Mouse (Mus musculus): ENCODE results near the gene Vtn. TPM values are rescaled to one million over a fixed set of nuclear protein-coding genes. Genes with fewer than 3 reads are reported as not detected.
A peak's percentile ranks its signal among the peaks of the same experiment; 100 is the strongest.

Gene Vtn
- 142 and 143 TPM in 2 replicates for polyA plus RNA-seq (2012; rRNA removed)

DNA sequence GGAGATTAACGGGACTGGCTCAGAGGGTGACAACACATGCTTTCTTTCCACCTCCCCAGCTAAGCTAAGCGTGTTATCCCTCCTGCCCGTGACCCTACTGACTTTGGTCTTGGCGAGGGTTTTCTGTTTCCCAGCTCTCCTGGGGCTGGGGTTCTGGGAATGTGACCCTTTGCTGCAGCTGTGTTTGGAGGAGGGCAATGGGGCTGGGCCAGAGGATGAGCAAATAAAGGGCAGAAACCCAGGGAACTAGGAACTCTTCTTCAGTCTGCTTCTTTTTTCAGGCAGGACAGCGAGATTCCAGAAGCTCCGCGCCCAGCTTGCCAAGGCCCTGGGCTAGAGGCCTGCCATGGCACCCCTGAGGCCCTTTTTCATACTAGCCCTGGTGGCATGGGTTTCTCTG lies at the start of gene Vtn:
Vtn (plus strand) TSS at position 88 of the 400 bp plus-strand sequence.
- peaks cover 17% of the 10 kb centered on the region for H3K4me1 ChIP-seq (ENCODE audit: control insufficient read depth, insufficient read depth, low read length)
- peak within 1 kb of the TSS; percentile 77 for H3K4me3 ChIP-seq (replicated peaks; ENCODE audit: insufficient read depth, low read depth, low read length)
- H3K27ac ChIP-seq (ENCODE audit: insufficient read depth, low read length) = peak within 1 kb of the TSS; percentile 66
- TF ChIP-seq POLR2A (IDR thresholded peaks at IDR 0.05; ENCODE audit: borderline replicate concordance, insufficient read depth, low read length) (no peak), CTCF (IDR thresholded peaks at IDR 0.05; ENCODE audit: borderline replicate concordance, insufficient read depth, low read depth, low read length) (no peak)
- no peaks in the 10 kb centered on the region for H3K27me3 ChIP-seq (ENCODE audit: control insufficient read depth, insufficient read depth, low read length)
- 72% methylated on average over 7 of the region's 7 CpGs for WGBS
- DNase-seq = no peak

DNA sequence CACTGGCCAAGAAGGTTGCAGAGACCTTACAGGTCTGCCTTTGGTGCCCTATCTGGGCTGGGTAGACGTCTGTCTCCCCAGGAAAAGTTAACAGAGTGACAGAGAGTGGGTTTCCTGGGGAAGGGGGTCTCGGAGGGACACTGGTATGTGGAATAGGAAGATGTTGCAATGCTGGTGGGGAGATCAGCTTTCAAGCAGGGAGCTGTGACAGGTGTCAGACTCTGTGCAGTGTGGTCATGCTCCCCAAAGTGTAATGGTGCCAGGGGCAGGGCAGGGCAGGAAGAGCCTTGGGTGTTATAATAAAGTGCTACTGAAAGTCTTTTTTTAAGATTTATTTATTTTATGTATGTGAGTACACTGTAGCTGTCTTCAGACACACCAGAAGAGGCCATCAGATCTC lies 48.6 kb upstream of the Vtn start:
- no peak overlapping the region for H3K27ac ChIP-seq (ENCODE audit: insufficient read depth, low read length)
- 47% methylated on average over 2 of the region's 2 CpGs for WGBS
- no peaks in the 10 kb centered on the region for H3K27me3 ChIP-seq (ENCODE audit: control insufficient read depth, insufficient read depth, low read length)
- H3K4me1 ChIP-seq (ENCODE audit: control insufficient read depth, insufficient read depth, low read length) = no peaks in the 10 kb centered on the region
- no peak for TF ChIP-seq CTCF (IDR thresholded peaks at IDR 0.05; ENCODE audit: borderline replicate concordance, insufficient read depth, low read depth, low read length)
- no peak for TF ChIP-seq POLR2A (IDR thresholded peaks at IDR 0.05; ENCODE audit: borderline replicate concordance, insufficient read depth, low read length)
- no peak for DNase-seq
- H3K4me3 ChIP-seq (replicated peaks; ENCODE audit: insufficient read depth, low read depth, low read length) = no peak overlapping the region

GRCm38 (mm10) chr11:78453675-78454074 lies 45.2 kb upstream of the Vtn start:
- Histone ChIP-seq H3K27ac (ENCODE audit: insufficient read depth, low read length) (no peak overlapping the region), H3K4me1 (ENCODE audit: control insufficient read depth, insufficient read depth, low read length) (no peaks in the 10 kb centered on the region), H3K27me3 (ENCODE audit: control insufficient read depth, insufficient read depth, low read length) (no peaks in the 10 kb centered on the region), H3K4me3 (replicated peaks; ENCODE audit: insufficient read depth, low read depth, low read length) (no peak overlapping the region)
- peak; percentile 84; the same call in 1 of the 2 replicates for TF ChIP-seq CTCF (IDR thresholded peaks at IDR 0.05; ENCODE audit: borderline replicate concordance, insufficient read depth, low read depth, low read length)
- no peak for TF ChIP-seq POLR2A (IDR thresholded peaks at IDR 0.05; ENCODE audit: borderline replicate concordance, insufficient read depth, low read length)
- 19% methylated on average over 4 of the region's 4 CpGs for WGBS
- DNase-seq = peak; percentile 39 to 55

- Histone ChIP-seq H3K27me3 (ENCODE audit: control insufficient read depth, insufficient read depth, low read length) (no peaks in the 10 kb centered on the region), H3K4me3 (replicated peaks; ENCODE audit: insufficient read depth, low read depth, low read length) (no peak overlapping the region), H3K4me1 (ENCODE audit: control insufficient read depth, insufficient read depth, low read length) (no peaks in the 10 kb centered on the region), H3K27ac (ENCODE audit: insufficient read depth, low read length) (no peak overlapping the region)
- no peak for TF ChIP-seq POLR2A (IDR thresholded peaks at IDR 0.05; ENCODE audit: borderline replicate concordance, insufficient read depth, low read length)
- no peak for TF ChIP-seq CTCF (IDR thresholded peaks at IDR 0.05; ENCODE audit: borderline replicate concordance, insufficient read depth, low read depth, low read length)
- WGBS = 71% methylated on average over 7 of the region's 7 CpGs
- no peak for DNase-seq
These were observed 44.6 kb upstream of the Vtn start for GRCm38 (mm10) chr11:78454276-78454675.

DNA sequence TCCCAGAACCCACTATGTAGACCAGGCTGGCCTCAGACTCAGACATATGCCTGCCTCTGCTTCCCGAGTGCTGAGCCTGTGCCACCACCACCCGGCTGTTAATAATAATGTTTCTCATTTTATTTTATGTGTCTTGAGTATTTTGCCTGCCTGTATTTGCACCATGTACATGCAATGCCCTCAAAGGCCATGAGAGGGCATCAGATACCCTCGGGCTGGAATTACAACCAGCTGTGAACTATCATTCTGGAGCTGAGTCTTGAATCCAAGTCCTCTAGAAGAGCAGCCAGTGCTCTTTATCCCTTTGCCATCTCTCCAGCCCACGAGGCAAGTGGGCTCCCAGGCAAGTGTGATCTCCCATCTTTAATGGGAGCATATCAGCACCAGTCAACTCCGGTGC lies 43.6 kb upstream of the Vtn start:
- Histone ChIP-seq H3K4me3 (replicated peaks; ENCODE audit: insufficient read depth, low read depth, low read length) (no peak overlapping the region), H3K4me1 (ENCODE audit: control insufficient read depth, insufficient read depth, low read length) (no peaks in the 10 kb centered on the region), H3K27ac (ENCODE audit: insufficient read depth, low read length) (no peak overlapping the region), H3K27me3 (ENCODE audit: control insufficient read depth, insufficient read depth, low read length) (no peaks in the 10 kb centered on the region)
- no peak for DNase-seq
- TF ChIP-seq POLR2A (IDR thresholded peaks at IDR 0.05; ENCODE audit: borderline replicate concordance, insufficient read depth, low read length) (no peak), CTCF (IDR thresholded peaks at IDR 0.05; ENCODE audit: borderline replicate concordance, insufficient read depth, low read depth, low read length) (peak; percentile 30; the same call in 1 of the 2 replicates)
- WGBS = 36% methylated on average over 5 of the region's 5 CpGs

- TF ChIP-seq CTCF (IDR thresholded peaks at IDR 0.05; ENCODE audit: borderline replicate concordance, insufficient read depth, low read depth, low read length) (no peak), POLR2A (IDR thresholded peaks at IDR 0.05; ENCODE audit: borderline replicate concordance, insufficient read depth, low read length) (no peak)
- 80% methylated on average over 17 of the region's 17 CpGs for WGBS
- H3K4me3 ChIP-seq (replicated peaks; ENCODE audit: insufficient read depth, low read depth, low read length) = no peak overlapping the region
- no peaks in the 10 kb centered on the region for H3K27me3 ChIP-seq (ENCODE audit: control insufficient read depth, insufficient read depth, low read length)
- H3K27ac ChIP-seq (ENCODE audit: insufficient read depth, low read length) = no peak overlapping the region
- no peak for DNase-seq
- H3K4me1 ChIP-seq (ENCODE audit: control insufficient read depth, insufficient read depth, low read length) = no peaks in the 10 kb centered on the region
These were observed 40.2 kb upstream of the Vtn start for GRCm38 (mm10) chr11:78458740-78459139.

GRCm38 (mm10) chr11:78461894-78462293 lies 37.0 kb upstream of the Vtn start:
- Histone ChIP-seq H3K27me3 (ENCODE audit: control insufficient read depth, insufficient read depth, low read length) (no peaks in the 10 kb centered on the region), H3K4me1 (ENCODE audit: control insufficient read depth, insufficient read depth, low read length) (0 out of 2 replicates have a peak, but pooled peaks cover 4% of the 10 kb centered on the region), H3K4me3 (replicated peaks; ENCODE audit: insufficient read depth, low read depth, low read length) (no peak overlapping the region), H3K27ac (ENCODE audit: insufficient read depth, low read length) (no peak overlapping the region)
- 65% methylated on average over 1 of the region's 1 CpGs for WGBS
- TF ChIP-seq CTCF (IDR thresholded peaks at IDR 0.05; ENCODE audit: borderline replicate concordance, insufficient read depth, low read depth, low read length) (peak; percentile 19; the same call in 1 of the 2 replicates), POLR2A (IDR thresholded peaks at IDR 0.05; ENCODE audit: borderline replicate concordance, insufficient read depth, low read length) (no peak)
- no peak for DNase-seq

DNA sequence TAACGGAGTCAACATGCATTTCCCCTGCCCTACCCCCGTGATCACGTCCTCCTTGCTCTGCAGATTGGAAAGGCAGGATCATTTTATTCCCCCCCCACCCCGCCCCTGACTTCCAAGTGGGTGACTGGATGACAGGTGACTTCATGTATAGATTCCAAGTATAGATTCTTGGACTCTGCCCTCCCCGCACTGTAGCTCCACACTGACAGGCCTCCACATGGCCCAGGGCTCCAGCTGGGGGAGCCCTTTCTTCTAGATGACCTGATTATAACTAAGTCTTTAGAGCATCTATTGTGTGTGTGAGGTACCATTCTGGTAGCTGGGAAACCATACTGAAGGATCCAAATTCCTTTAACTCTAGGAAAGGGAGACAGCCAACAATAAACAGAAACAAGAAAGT lies 36.2 kb upstream of the Vtn start:
- TF ChIP-seq CTCF (IDR thresholded peaks at IDR 0.05; ENCODE audit: borderline replicate concordance, insufficient read depth, low read depth, low read length) (no peak), POLR2A (IDR thresholded peaks at IDR 0.05; ENCODE audit: borderline replicate concordance, insufficient read depth, low read length) (no peak)
- Histone ChIP-seq H3K27me3 (ENCODE audit: control insufficient read depth, insufficient read depth, low read length) (no peaks in the 10 kb centered on the region), H3K4me1 (ENCODE audit: control insufficient read depth, insufficient read depth, low read length) (0 out of 2 replicates have a peak, but pooled peaks cover 4% of the 10 kb centered on the region), H3K27ac (ENCODE audit: insufficient read depth, low read length) (no peak overlapping the region), H3K4me3 (replicated peaks; ENCODE audit: insufficient read depth, low read depth, low read length) (no peak overlapping the region)
- no peak for DNase-seq
- WGBS = 80% methylated on average over 5 of the region's 5 CpGs

All from cerebellum, adult 2 months (tissue).